Mouse (Mus musculus) adrenal gland, postnatal 25 days (tissue): ENCODE data around the gene Commd1. TPM values are rescaled to one million over a fixed set of nuclear protein-coding genes. Genes with fewer than 3 reads are reported as not detected.

Source experiments
- DNase-seq: peaks from one replicate; pipeline ENCODE4 v3.0.0; 2021; ENCODE audit warnings: mixed read lengths
- total RNA-seq: library from RNA; stranded (reverse); gene quantifications from 2 replicates; pipeline ENCODE4 v1.2.3, GENCODE M21; 2021

Gene Commd1
- total RNA-seq, 1 experiment from 2014 or later: 109 TPM

- DNase-seq: no peak
Observed at GRCm38 (mm10) chr11:22886991-22887390, 95.2 kb downstream of the Commd1 start.

GRCm38 (mm10) chr11:22885350-22885749 lies 96.8 kb downstream of the Commd1 start:
- DNase-seq: no peak

- no peak for DNase-seq
Observed at GRCm38 (mm10) chr11:22883676-22884075, 98.5 kb downstream of the Commd1 start.

GRCm38 (mm10) chr11:22882926-22883325 lies 99.3 kb downstream of the Commd1 start:
- no peak for DNase-seq

- DNase-seq: no peak
Observed at GRCm38 (mm10) chr11:22880383-22881172, 101.6 kb downstream of the Commd1 start.

GRCm38 (mm10) chr11:22879645-22880044 lies 102.5 kb downstream of the Commd1 start:
- no peak for DNase-seq

- no peak for DNase-seq
Observed at GRCm38 (mm10) chr11:22876680-22877330, 105.4 kb downstream of the Commd1 start.

- DNase-seq: no peak
Observed at GRCm38 (mm10) chr11:22875279-22875678, 106.9 kb downstream of the Commd1 start.

GRCm38 (mm10) chr11:22874747-22875146 lies 107.4 kb downstream of the Commd1 start:
- no peak for DNase-seq

- no peak for DNase-seq
Observed at GRCm38 (mm10) chr11:22873383-22873782, 108.8 kb downstream of the Commd1 start.

GRCm38 (mm10) chr11:22872307-22872680 lies 109.9 kb downstream of the Commd1 start:
- no peak for DNase-seq

GRCm38 (mm10) chr11:22871628-22872306 lies 110.4 kb downstream of the Commd1 start:
- no peak for DNase-seq

- DNase-seq: no peak
Observed at GRCm38 (mm10) chr11:22868582-22868981, 113.6 kb downstream of the Commd1 start.

- no peak for DNase-seq
Observed at GRCm38 (mm10) chr11:22867691-22868090, 114.5 kb downstream of the Commd1 start.

- DNase-seq: no peak
Observed at GRCm38 (mm10) chr11:22865635-22866246, 116.4 kb downstream of the Commd1 start.

GRCm38 (mm10) chr11:22864305-22865060 lies 117.7 kb downstream of the Commd1 start:
- no peak for DNase-seq

- no peak for DNase-seq
Observed at GRCm38 (mm10) chr11:22863581-22863980, 118.6 kb downstream of the Commd1 start.

GRCm38 (mm10) chr11:22861315-22861714 lies 120.9 kb downstream of the Commd1 start:
- DNase-seq: no peak

GRCm38 (mm10) chr11:22860335-22861227 lies 121.6 kb downstream of the Commd1 start, which contains the start of gene B3gnt2:
B3gnt2 (minus strand) TSS chr11:22860961.
- DNase-seq: peak; percentile 59

GRCm38 (mm10) chr11:22859633-22860334 lies 122.4 kb downstream of the Commd1 start:
- DNase-seq: peak; percentile 94
